8 mouse cellular contexts compared by ENCODE assay signal in the genomic region with DNA sequence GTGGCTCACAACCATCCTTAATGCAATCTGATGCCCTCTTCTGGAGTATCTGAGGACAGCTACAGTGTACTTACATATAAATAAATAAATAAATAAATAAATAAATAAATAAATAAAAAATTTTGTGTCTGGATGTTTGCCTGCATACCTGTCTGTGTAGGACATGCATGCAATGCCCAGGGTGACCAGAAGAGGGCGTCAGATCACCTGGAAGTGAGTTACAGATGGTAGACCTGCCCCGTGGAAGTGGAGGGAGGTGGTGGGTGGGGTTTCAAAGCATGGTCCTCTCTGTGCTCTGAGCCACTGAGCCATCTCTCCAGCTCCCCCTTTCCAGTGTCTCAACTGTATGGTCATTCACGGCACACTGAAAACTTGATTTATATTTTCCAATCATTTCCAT. TPM values are rescaled to one million over a fixed set of nuclear protein-coding genes. Genes with fewer than 3 reads are reported as not detected.
DNase-seq lines count a peak whose midpoint lies in the region; ATAC-seq and TF ChIP-seq lines count a peak whose summit lies in the region.
"Had no signal": no experiment of that assay in that cellular context is flagged by ENCODE, and none has a peak within 500 bp of the region (broad histone marks: within the 10 kb centered on the region; RNA-seq: fewer than 3 reads in every experiment).

No protein-coding gene starts in this region.

- no peak overlapping the region for H3K4me2 ChIP-seq in kidney, embryonic 16.5 days (replicated peaks; ENCODE audit: low read depth, low read length)
- H3K4me2 ChIP-seq in stomach, embryonic 16.5 days (ENCODE audit: low read depth, low read length) = no peak overlapping the region
- H3K4me2 ChIP-seq: liver, embryonic 15.5 days had no signal

- H3K27me3 ChIP-seq in kidney, adult 2 months (replicated peaks; ENCODE audit: control insufficient read depth, insufficient read depth, low read length) = no peaks in the 10 kb centered on the region
- no peaks in the 10 kb centered on the region for H3K27me3 ChIP-seq in kidney, embryonic 16.5 days (ENCODE audit: insufficient read depth, low read length)
- no peaks in the 10 kb centered on the region for H3K27me3 ChIP-seq in G1E (ENCODE audit: insufficient read depth, low read length)
- no peaks in the 10 kb centered on the region for H3K27me3 ChIP-seq in stomach, embryonic 16.5 days (ENCODE audit: control insufficient read depth, insufficient read depth, low read length)
- H3K27me3 ChIP-seq: liver, embryonic 15.5 days had no signal

- peak; percentile 81 for TF ChIP-seq CTCF in kidney, adult 2 months (conservative IDR thresholded peaks at IDR 0.05; ENCODE audit: insufficient read depth, insufficient read length, low read depth, low read length)
- TF ChIP-seq CTCF in G1E (IDR thresholded peaks at IDR 0.05; ENCODE audit: low read depth, low read length) = peak; percentile 37

- H3K27ac ChIP-seq in kidney, adult 2 months (ENCODE audit: insufficient read depth, low read depth, low read length) = no peak overlapping the region
- no peak overlapping the region for H3K27ac ChIP-seq in kidney, embryonic 16.5 days (ENCODE audit: low read length)
- H3K27ac ChIP-seq in stomach, embryonic 16.5 days (ENCODE audit: low read length) = no peak overlapping the region
- H3K27ac ChIP-seq: liver, embryonic 15.5 days had no signal

- WGBS in kidney, adult 2 months = 48% methylated on average over 3 of the region's 3 CpGs
- WGBS in kidney, embryonic 16.5 days = 38% methylated on average over 3 of the region's 3 CpGs
- 46% methylated on average over 3 of the region's 3 CpGs for WGBS in stomach, embryonic 16.5 days

- intact Hi-C loops in heart, postnatal 36 days (cut with DNase I) = loop anchor here (2.0 kb wide), 1 partner anchor 156 kb away; a partner anchor contains a TSS

- ATAC-seq in kidney, embryonic 16.5 days (ENCODE audit: low FRiP score, low TSS enrichment) = no peak
- no peak for ATAC-seq in G1E (ENCODE audit: extremely low read depth, insufficient number of reproducible peaks, low FRiP score, poor library complexity, severe bottlenecking)
- 0 out of 2 replicates have a peak, but pooled peaks have one; percentile 34 for ATAC-seq in stomach, embryonic 16.5 days (ENCODE audit: insufficient read depth, low FRiP score)

- DNase-seq in kidney, adult 2 months = peak; percentile 73
- DNase-seq in G1E (ENCODE audit: low spot score) = no peak
- DNase-seq in c-Kit-negative CD71-positive TER-119-positive erythroid progenitor cells, embryonic 14.5 days (ENCODE audit: low read depth, low spot score) = peak; percentile 38
- peak; percentile 33 to 74 for DNase-seq in heart, postnatal 36 days
- peak; percentile 63 for DNase-seq in lung, postnatal 25 days (ENCODE audit: low spot score)

- no peaks in the 10 kb centered on the region for H3K9me3 ChIP-seq in kidney, embryonic 16.5 days (ENCODE audit: low read length)
- no peaks in the 10 kb centered on the region for H3K9me3 ChIP-seq in G1E (replicated peaks)
- H3K9me3 ChIP-seq in stomach, embryonic 16.5 days (replicated peaks; ENCODE audit: control insufficient read depth, low read length) = no peaks in the 10 kb centered on the region
- H3K9me3 ChIP-seq: liver, embryonic 15.5 days had no signal

- no peak for TF ChIP-seq POLR2A in kidney, adult 2 months (IDR thresholded peaks at IDR 0.05; ENCODE audit: low read depth, low read length)

- no peak overlapping the region for H3K4me3 ChIP-seq in kidney, adult 2 months (ENCODE audit: insufficient read depth, low read depth, low read length)
- no peak overlapping the region for H3K4me3 ChIP-seq in kidney, embryonic 16.5 days (ENCODE audit: low read length)
- H3K4me3 ChIP-seq in G1E (ENCODE audit: low read depth, low read length) = no peak overlapping the region
- no peak overlapping the region for H3K4me3 ChIP-seq in stomach, embryonic 16.5 days (replicated peaks; ENCODE audit: low read length)
- H3K4me3 ChIP-seq: liver, embryonic 15.5 days had no signal

- no peaks in the 10 kb centered on the region for H3K4me1 ChIP-seq in kidney, adult 2 months (ENCODE audit: control insufficient read depth, insufficient read depth, low read length)
- no peaks in the 10 kb centered on the region for H3K4me1 ChIP-seq in kidney, embryonic 16.5 days (ENCODE audit: insufficient read depth, low read length)
- H3K4me1 ChIP-seq in G1E (ENCODE audit: insufficient read depth, low read depth, low read length) = peaks cover 19% of the 10 kb centered on the region
- H3K4me1 ChIP-seq in stomach, embryonic 16.5 days (ENCODE audit: control insufficient read depth, insufficient read depth, low read length) = no peaks in the 10 kb centered on the region

- no peaks in the 10 kb centered on the region for H3K36me3 ChIP-seq in kidney, adult 2 months (ENCODE audit: control insufficient read depth, insufficient read depth, low read length)
- peaks cover 39% of the 10 kb centered on the region for H3K36me3 ChIP-seq in kidney, embryonic 16.5 days (ENCODE audit: insufficient read depth, low read length)
- H3K36me3 ChIP-seq in G1E (replicated peaks) = peaks cover 90% of the 10 kb centered on the region
- H3K36me3 ChIP-seq in stomach, embryonic 16.5 days (ENCODE audit: control insufficient read depth, insufficient read depth, low read length) = peaks cover 21% of the 10 kb centered on the region

- H3K9ac ChIP-seq in kidney, embryonic 16.5 days (replicated peaks; ENCODE audit: low read length) = no peak overlapping the region
- H3K9ac ChIP-seq in stomach, embryonic 16.5 days (ENCODE audit: low read length) = no peak overlapping the region
- H3K9ac ChIP-seq: liver, embryonic 15.5 days had no signal

RNA-seq across cellular contexts. Expression of a gene that starts 6.2 kb away (rescaled TPM):
- polyA plus RNA-seq in kidney, adult 2 months (2012; rRNA removed) = 50.7 and 56.6 TPM in 2 replicates
- 27.0 and 27.3 TPM in 2 replicates for polyA plus RNA-seq in kidney, embryonic 16.5 days (2015; fragmentation: Nextera tagmentation; extraction: Ambion mirVana)
- total RNA-seq in G1E (2014; fragmentation: Nextera tagmentation) (25.7 and 31.8 TPM in 2 replicates), G1E (2017) (47.4 and 57.9 TPM in 2 replicates)
- polyA plus RNA-seq in G1E (2012) = 34.7 and 53.4 TPM in 2 replicates
- 10 to 100 TPM; 45.9 to 46.1 TPM for total RNA-seq in heart, postnatal 36 days (2021)
- 24.3 and 26.9 TPM in 2 replicates for polyA plus RNA-seq in stomach, embryonic 16.5 days (2015; fragmentation: Nextera tagmentation; extraction: Ambion mirVana)

RNA-seq across cellular contexts. Expression of a gene that starts 11.0 kb away (rescaled TPM):
- 12.0 and 16.3 TPM in 2 replicates for polyA plus RNA-seq in kidney, adult 2 months (2012; rRNA removed)
- polyA plus RNA-seq in kidney, embryonic 16.5 days (2015; fragmentation: Nextera tagmentation; extraction: Ambion mirVana) = 34.0 and 37.9 TPM in 2 replicates
- total RNA-seq in G1E (2014; fragmentation: Nextera tagmentation) (29.7 and 32.2 TPM in 2 replicates), G1E (2017) (43.6 and 45.2 TPM in 2 replicates)
- polyA plus RNA-seq in G1E (2012) = 61.5 and 62.6 TPM in 2 replicates
- 10 to 100 TPM; 24.1 to 25.8 TPM for total RNA-seq in heart, postnatal 36 days (2021)
- polyA plus RNA-seq in stomach, embryonic 16.5 days (2015; fragmentation: Nextera tagmentation; extraction: Ambion mirVana) = 24.7 and 24.9 TPM in 2 replicates

RNA-seq across cellular contexts. Expression of a gene that starts 47.1 kb away (rescaled TPM):
- polyA plus RNA-seq in kidney, adult 2 months (2012; rRNA removed) = 111 and 118 TPM in 2 replicates
- polyA plus RNA-seq in kidney, embryonic 16.5 days (2015; fragmentation: Nextera tagmentation; extraction: Ambion mirVana) = 125 and 132 TPM in 2 replicates
- 63.0 and 78.6 TPM in 2 replicates for total RNA-seq in G1E (2014; fragmentation: Nextera tagmentation)
- 56.3 and 65.8 TPM in 2 replicates for total RNA-seq in G1E (2017)
- 38.2 and 46.5 TPM in 2 replicates for polyA plus RNA-seq in G1E (2012)
- 10 to 100 TPM; 35.6 to 39.7 TPM for total RNA-seq in heart, postnatal 36 days (2021)
- polyA plus RNA-seq in stomach, embryonic 16.5 days (2015; fragmentation: Nextera tagmentation; extraction: Ambion mirVana) = 110 and 117 TPM in 2 replicates
